Mouse (Mus musculus): ENCODE data around the gene Ahdc1. TPM values are rescaled to one million over a fixed set of nuclear protein-coding genes. Genes with fewer than 3 reads are reported as not detected.

The Ahdc1 gene
- total RNA-seq (2021) = 10 to 100 TPM; 41.1 to 48.7 TPM

DNA sequence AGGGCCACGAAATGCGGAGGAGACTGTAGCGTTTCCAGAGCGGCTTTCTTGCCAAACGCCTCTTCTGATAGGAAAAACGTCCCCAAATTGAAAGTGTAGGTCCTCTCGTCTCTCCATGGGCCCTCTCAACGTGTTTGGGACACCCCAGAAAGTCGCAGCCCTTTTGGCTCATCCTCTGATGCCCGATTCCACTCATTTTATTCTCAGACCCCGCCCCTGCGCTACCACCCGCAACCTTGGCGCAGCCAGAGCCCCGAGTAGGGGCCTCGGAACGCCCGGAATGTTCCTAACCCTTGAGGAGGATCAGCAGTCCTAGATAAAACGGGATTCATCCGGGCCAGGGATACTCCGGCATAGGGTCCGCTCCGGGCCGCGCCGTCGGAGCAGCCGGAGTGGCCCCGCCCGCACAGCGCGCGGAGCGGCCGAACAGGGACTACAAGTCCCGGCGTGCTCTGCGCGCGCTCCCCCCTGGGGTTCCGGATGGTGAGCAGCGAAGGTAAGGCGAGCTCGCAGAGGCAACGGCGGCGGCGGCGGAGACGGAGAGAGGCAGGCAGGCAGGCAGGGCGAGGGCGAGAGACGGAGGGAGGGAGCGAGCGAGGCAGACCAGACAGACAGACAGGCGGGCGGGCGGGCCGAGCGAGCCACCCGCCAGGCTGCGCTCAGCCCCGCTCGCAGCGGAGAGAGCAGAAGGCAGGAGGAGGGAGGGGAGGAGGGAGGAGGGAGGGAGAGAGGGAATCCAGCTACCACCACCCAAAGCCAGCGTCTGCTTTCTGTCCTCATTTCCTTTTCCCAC, at the start of gene Ahdc1:
Ahdc1 (plus strand) TSS at position 233 of the 793 bp plus-strand sequence.
- DNase-seq = peak; percentile 94

DNA sequence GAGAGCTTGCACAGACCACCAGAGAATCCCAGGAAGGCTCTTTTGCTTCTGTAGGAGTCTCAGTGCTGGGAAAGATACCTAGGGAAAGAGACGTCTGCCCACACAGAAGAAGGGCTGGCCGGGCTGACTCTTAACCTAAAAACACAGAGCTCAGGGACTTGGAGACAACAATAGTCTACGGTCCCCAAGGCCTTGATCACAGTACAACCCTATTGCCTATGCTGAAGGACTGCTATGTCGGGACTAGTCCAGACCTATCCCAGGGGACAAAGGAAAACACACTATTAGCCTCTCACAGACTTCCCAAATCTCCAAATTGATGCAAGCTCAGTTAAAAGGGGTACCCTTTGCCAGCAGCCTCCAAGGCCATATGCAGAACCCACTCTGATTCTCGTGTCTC, 49.2 kb upstream of the Ahdc1 start:
- no peak for DNase-seq

DNA sequence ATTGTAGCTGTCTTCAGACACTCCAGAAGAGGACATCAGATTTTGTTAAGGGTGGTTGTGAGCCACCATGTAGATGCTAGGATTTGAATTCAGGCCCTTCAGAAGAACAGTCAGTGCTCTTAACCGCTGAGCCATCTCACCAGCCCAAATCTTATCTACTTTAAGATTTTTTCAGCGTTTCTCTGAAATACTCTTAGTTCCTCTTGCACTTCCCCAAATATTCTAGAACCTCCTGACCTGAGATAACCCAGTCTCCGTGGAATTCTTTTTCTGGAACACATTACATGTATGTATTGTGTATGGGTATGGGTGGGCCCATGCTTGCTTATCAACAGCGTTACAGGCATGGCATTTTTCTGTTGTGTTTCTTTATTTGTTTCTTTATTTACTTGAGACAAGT, 48.4 kb upstream of the Ahdc1 start:
- no peak for DNase-seq

DNA sequence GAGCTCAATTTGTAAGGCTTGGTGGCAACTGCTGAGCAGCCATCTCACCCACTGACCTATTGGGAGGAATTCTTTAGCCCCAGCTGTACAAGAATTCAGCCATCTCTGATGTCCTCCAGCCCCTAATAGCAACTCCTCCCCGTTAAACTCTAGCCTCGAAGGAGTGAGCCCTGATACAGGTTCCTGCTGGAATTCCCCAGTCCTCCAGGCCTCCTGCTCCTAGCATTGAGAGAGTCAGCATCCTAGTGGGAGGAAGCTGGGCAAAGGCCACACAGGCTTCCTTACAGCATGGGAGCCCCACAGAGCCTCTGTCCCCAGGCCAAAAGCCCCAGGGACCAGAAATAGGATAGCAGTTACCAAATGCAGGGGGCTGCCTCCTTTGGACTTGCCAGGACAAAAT, 47.6 kb upstream of the Ahdc1 start:
- no peak for DNase-seq

DNA sequence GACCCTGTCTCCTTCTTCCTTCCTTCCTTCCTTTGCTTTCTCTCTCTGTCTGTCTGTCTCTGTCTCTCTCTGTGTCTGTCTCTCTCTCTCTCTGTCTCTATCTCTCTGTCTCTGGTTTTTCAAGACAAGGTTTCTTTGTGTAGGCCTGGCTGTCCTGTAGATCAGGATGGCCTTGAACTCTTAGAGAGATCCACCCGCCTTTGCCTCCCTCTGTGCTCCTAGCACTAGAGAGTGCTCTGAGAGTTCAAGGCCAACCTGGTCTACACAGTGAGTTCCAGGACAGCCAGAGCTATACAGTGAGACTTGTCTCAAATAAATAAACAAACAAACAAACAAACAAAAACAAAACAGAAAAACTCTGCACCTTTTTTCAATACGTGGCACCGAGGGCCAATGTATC, 47.0 kb upstream of the Ahdc1 start:
- no peak for DNase-seq

DNA sequence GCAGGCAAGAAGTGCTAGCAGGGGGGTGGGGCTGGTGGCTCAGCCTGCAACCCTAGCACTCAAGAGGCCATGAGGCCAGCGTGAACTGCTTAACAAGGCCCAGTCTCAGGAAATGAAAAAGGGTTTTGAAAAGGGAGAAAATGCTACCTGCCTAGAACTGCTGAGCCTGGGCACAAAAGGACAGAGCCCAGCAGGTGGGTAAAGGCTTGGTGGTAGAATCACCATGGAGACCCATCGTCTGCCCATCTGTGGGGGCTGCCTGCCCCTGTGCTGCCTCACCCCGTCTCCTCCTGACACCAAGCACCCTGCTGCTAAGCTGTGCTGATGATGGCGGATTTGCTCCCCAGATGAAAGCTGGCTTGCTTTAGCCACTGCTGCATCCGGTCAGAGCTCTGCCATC, 46.6 kb upstream of the Ahdc1 start:
- no peak for DNase-seq

DNA sequence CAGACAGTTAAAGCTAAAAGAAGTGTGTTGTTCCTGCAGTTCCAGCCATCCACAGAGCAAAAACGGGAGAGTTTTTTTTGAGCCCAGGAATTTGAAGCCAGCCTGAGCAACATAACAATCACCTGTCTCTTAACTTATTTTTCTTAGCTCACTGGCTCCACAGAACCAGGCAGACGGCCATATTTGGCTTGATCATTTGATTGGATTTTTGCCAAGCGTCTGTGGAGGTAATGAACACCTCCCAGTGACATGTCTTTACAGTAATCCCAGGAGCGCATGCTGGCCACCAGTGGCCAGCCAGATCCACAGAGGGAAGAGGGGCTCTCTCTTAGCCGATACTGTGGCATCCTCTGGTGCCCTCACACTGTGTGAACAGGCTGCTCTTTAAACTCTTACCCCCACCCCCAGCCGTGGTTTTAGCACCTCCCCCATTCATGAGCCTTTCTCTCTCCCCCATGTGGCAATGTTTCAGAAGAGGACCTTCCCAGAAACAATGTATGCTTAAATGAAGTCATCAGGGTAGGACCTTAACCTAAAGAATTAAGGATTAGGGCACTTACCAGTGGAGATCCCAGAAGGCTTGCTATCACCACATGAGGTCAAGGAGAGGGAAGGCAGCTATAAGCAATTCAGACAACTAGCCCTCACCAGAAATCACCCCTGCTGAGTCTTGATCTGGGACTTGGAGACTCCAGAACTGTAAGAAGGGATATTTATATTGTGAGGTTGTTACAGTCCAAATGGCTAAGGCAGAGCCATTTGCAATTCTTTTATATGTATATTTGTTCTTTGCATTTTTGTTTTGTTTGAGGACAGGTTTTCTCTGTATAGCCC, 42.7 kb upstream of the Ahdc1 start:
- no peak for DNase-seq

DNA sequence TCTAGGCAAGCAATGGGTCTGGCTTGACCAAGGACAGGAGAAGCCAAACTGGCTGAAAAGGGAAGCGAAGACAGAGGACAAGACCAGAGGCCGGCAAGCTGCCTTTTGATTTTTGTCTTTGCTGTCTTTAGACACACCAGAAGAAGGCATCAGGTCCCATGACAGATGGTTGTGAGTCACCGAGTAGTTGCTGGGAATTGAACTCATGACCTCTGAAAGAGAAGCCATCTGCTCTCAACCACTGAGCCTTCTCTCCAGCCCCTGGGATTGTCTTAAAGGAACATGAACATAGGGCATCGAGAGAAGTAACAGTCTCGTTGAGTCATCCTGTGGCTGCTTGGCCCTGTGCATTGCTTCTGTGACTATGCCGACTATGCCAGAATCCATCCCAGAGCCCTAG, 39.5 kb upstream of the Ahdc1 start:
- no peak for DNase-seq

DNA sequence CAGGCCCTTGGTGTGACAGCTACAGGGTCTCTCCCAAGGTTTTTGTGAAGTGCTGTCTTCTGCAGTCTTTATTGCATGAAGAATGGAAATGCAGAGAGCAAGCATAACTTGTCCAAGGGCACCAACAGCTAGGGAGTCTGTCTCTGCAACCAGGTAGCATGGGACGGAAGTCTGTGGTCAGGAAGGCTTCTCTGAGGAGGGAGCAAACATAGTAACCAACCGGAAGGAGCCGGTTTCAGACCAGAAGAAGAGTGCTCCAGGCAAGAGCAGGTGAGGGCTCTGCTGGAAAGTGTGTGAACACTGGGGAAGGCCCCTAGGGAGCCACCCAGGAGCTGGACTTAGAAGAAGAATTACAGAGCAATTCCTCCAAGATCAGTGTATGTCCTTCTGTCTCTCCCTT, 39.0 kb upstream of the Ahdc1 start:
- no peak for DNase-seq

DNA sequence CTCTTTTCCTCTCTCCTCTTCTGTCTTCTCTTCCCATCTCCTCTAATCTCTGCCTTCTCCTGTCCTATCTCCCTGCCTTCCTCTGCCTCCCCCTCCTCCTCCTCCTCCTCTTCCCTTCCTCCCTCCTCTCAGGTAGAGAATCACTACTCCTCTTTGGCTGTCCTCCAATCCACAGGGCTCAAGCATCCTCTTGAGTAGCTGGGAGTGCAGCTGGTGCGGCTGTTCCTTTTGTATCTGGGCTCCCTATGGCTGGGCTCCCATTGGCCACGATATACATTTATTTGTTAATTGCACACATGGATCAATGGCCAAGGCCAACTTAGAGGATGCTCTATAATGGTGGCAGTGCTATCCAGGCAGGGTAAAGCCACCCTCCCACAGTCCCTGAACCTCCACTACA, 38.5 kb upstream of the Ahdc1 start:
- DNase-seq = no peak

DNA sequence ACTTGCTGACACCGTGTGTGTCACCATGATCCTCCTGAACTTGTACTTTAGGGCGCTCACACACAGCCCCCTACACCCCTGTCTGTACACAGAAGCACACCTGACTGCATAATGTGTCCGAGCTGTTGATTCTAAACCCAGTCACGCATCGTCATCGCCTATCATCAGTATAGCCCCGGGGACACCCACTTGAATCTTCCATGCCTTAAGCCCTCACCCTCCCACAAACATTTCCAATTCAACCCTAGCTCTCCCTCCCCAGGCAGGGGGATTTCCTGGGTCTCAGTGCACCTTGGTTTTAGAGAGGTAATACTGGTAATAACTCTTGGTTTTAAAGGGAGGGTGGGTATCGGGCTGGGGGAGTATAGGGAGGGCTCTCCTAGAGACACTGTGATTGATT, 37.9 kb upstream of the Ahdc1 start:
- no peak for DNase-seq

DNA sequence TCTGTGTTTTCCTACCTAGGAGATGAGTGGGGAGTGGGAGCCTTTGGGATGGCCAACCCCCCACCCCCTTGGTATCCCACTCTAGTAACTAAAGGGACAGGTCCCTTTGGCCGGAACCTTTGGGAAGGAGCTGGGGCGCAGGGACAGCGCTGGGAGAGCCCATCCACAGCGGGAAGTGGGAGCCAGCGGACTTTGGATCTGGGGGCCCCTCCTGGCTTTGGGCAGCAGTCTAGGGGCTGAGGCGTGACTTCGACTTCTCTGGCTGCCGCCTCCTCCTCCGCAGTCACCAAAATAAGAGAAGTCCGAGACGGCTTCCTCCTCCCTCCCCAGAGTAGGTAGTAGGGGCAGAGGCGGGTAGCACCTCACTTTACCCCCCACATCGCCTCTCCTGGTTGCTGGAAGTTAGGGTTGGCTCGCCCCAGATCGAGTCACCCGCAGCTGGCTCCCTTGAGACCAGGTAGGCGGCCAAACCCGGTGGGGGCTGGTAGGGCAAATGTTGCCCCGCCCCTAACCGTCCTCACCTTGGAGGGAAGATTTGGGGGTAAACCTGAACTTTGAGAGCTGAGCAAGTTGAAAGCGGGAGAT, 37.2 kb upstream of the Ahdc1 start, which contains the start of gene Fgr:
Fgr (plus strand) TSS at position 282 of the 585 bp plus-strand sequence.
- DNase-seq = no peak

DNA sequence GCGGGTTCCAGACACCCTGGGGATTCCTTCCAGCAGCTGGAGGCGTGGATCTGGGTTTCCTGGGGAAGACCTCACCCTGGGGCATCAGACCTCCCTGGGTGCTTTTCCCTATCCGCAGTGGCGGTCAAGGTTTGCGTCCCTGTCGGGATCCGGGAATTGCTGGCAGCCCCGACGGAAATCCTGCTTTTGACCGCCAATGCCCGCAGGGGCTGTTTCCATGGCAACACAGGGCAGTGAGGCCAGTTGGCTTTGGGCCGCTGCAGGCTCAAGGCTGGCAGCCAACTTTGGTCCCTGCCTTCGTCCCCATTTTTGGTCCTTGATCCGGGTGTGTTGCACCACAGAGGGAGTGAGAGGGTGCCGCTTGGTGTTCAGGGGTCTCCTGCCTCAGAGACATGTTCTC, 36.2 kb upstream of the Ahdc1 start:
- DNase-seq = peak; percentile 81

DNA sequence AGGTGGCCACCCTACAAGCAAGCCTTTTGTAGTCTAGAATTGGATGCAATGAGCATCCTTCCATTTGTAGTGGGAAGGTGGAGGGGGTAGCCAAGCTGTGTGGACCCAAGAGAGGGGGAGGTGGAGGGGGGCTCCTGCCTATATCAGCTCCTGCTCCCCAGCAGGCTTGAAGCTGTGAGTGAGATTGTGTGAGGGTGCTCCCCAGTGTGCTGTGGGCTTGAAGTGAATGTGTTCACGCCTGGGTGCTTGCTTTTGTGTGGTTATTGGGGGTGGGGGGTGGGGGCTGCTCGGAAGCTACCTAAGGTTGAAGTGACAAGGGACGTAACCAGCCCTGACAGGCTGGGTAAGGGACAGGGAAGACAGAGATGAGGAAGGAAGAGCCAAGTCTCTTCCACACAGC, 35.3 kb upstream of the Ahdc1 start:
- DNase-seq = no peak

DNA sequence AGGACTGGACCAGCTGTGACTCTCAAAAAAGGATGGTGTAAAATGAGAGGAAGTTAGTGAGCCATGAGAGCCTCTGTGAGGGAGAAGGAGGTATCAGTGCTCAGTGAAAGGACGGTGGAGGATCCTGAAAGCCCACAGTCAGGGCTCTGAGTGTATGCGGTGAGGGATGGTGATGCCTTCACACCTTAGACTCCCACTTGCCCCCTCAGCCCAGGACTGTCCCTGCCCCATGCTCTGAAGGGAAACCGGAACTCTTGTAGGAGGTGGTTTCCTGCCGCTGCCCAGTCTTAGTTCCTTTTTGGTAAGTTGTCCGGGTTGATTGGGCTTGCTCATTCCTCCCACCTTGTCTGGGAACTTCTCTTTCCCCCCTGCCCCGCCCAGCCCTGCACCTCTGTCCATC, 34.3 kb upstream of the Ahdc1 start:
- no peak for DNase-seq

DNA sequence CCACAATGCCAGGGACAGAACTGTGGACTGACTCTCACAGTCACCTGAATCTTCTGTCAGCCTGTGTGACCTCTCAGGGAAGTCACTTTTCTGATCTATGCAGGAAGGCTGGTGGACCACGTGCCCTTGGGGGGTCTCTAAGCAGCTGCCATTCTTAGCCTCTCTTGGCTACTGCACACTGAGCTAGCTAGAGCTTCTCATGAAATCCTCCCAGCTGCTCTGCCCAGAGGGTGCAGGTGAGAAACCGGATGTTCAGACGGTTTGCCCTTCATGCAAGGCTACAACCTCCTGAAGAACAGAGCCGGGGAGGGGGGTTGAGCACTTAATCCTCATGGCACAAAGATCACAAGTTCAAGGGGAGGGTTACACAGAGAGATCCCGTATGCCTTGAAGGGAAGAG, 33.5 kb upstream of the Ahdc1 start:
- no peak for DNase-seq

DNA sequence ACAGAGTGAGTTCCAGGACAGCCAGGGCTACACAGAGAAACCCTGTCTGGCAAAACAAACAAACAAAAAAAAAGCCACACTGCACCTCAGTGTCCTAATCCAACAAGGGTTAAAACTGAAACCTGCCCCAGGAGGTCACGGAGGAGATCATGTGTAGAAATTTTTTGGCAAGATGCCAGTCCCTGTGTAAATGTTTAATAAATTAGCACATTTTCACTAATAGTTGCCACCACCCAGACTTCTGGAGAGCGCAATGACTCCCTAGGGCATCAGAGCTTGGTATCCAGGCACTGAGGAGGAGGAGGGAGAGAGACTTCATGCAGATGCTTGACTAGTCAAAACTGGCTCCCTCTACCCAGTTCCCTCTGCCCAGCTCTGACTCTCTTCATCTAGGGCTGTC, 31.9 kb upstream of the Ahdc1 start:
- DNase-seq = no peak

DNA sequence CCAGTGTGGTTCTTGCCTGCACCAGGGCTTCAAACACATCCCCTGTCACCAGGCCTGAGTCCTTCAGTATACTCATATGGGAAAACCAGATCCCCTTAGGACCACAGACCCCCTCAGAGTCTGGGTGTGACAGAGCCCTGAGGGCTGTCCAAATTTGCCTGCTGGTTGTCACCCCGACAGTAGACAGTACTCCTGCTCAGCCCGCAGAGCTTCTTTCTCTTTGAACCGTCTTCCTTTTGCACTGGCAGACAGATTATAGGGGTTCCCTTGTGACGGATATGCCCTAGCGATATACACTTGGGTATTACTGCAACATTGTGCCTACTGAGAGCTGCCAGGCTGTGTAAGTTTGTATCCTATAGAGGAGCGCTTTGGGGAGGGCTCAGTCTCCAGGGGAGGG, 29.4 kb upstream of the Ahdc1 start:
- DNase-seq = no peak

DNA sequence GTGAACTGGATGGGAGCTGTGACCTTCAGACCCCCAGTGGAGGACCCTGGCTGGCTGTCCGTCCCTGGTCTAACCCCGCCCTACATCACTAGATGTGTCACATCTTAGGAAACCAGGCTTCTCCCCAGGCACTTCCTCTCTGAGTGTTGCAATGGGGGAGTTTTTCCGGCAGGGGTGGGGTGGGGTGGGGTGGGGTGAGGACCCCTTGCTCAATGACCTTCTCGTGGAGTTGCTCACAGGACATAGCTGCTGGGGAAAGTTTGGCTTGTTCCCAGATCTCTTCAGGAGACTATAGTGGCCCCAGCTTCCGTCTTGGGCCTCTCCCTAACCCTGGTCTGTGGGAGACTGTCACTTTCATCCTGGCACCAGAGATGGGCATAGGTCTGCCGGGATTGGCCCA, 28.1 kb upstream of the Ahdc1 start:
- no peak for DNase-seq

DNA sequence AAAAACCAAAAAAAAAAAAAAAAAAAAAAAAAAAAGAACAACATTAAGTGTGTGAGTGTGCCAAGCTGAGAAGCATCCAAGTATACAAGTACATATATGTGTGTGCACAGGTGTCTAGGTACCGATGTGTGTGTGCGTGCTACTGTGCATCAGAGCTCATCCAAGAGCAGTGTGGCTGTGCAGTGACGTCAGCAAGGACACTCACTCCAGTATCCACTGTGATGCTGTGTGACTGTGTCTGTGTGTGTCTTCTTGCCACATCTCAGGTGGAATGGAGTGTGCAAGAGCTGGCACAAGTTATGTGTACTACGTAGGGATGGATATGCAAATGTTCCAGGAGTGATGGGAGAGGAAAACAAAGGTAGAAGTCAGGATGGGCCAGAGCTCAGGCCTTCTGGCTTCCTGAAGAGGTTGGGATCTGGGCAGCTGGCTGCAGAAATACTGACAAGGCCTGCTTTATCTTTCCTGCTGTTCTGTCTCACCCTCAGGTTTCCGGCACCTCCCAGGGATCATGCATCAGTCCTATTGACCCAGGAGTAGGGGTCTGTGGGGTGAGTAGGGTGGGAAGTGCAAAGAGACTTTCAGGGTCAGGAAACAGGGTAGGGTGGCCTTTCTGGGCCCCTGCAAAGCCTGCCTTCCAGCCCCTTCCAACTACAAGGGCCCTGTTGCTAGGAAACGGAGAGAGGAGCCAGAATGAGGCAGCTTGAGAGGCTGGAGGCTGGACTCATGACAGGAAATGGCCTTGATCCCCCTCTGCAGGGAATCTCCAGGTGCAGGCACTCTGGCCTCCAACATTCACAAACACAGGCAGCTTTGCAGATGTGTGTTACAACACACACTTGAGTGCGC, 27.2 kb upstream of the Ahdc1 start:
- no peak for DNase-seq

DNA sequence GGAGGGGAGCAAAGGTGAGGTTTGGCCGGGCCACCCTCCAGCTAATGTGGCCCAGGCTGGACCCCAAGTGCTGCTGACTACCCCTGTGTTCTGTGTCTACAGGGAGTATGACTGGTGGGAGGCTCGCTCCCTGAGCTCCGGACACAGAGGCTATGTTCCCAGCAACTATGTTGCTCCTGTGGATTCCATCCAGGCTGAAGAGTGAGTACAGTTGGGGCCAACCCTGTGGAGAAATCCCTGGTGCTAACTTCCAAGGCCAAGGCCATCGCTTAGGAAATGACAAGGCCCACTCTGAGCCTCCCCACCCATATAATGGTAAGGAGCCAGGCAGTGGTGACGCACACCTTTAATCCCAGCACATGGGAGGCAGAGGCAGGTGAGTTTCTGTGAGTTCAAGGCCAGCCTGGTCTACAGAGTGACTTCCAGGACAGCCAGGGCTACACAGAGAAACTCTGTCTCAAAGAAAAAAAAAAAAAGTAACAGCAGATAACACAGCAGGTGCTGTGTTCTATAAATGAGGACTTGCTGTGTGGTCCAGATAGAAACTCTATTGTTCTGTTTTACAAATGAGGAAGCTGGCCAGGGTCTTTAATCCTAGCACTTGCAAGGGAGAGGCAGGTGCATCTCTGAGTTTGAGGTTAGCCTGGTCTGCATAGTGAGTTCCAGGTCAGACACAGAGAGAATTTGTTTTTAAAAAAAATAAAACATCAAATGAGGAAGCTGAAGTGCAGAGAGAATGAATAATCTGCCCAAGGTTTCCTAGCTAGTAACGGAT, 22.3 kb upstream of the Ahdc1 start:
- no peak for DNase-seq

DNA sequence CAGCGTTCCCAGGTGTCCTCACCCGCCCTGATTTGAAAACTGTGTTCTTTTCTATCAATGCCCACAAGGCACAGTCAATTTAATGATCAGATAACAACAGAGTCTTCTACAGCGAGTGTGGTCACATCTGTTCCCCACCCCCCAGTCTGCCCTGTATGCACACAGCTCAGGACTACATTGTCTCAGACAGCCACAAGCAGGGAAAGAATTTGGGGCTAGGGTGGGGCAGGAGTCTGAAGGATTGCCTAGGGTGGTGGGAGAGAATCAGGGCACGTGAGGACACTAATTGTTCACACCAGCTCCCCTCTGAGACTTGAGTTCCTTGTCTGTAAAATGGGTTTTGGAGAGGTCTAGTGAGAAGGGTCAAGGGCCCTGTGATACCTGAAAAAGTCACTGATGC, 17.5 kb upstream of the Ahdc1 start:
- DNase-seq = no peak

All from heart, postnatal 4 days (tissue).